In the genomic region with DNA sequence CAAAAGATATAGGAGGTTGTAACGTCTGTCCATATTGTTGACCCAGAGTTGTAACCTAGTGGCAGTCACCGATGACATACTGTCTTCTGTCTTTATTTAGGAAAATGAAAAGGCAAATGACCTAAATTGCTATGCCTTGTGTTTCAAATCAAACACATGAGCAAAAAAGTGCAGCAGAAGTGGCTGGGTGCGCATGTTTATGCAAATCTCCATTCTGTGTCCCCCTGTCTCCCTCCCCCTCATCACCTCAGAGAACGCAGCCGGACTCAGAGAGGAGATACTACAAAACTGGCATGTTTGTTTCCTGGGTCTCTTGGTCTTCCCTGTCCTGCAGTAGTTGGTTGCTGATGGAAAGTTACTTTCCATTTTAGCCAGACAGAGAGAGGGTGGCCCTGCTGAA, we compare ENCODE assay signal across 25 mouse cellular contexts. TPM values are rescaled to one million over a fixed set of nuclear protein-coding genes. Genes with fewer than 3 reads are reported as not detected.
A peak's percentile ranks its signal among the peaks of the same experiment; 100 is the strongest.
DNase-seq lines count a peak whose midpoint lies in the region; ATAC-seq and TF ChIP-seq lines count a peak whose summit lies in the region.
"Had no signal": no experiment of that assay in that cellular context is flagged by ENCODE, and none has a peak within 500 bp of the region (broad histone marks: within the 10 kb centered on the region; RNA-seq: fewer than 3 reads in every experiment).

No protein-coding gene starts in this region.

- ATAC-seq in liver, embryonic 13.5 days (ENCODE audit: low read depth): no peak
- ATAC-seq in liver, embryonic 12.5 days: no peak
- ATAC-seq in stomach, postnatal 0 days (ENCODE audit: low FRiP score, low TSS enrichment): 0 out of 2 replicates have a peak, but pooled peaks have one; percentile 8
- ATAC-seq: activated CD4-positive, CD25-positive, alpha-beta regulatory T cell, adult 4 months; forebrain, embryonic 14.5 days; forebrain, postnatal 0 days; hindbrain, embryonic 16.5 days had no signal

- no peak for TF ChIP-seq POLR2A in bone marrow macrophage, adult 2 months (IDR thresholded peaks at IDR 0.05; ENCODE audit: borderline replicate concordance, low read depth, low read length)

- peaks cover 49% of the 10 kb centered on the region for H3K4me1 ChIP-seq in liver, embryonic 13.5 days (replicated peaks)
- H3K4me1 ChIP-seq in liver, embryonic 12.5 days: peaks cover 56% of the 10 kb centered on the region
- peaks cover 45% of the 10 kb centered on the region for H3K4me1 ChIP-seq in bone marrow macrophage, adult 2 months (ENCODE audit: control insufficient read depth, insufficient read depth, low read length)
- H3K4me1 ChIP-seq in stomach, postnatal 0 days (replicated peaks; ENCODE audit: control insufficient read depth, insufficient read depth): no peaks in the 10 kb centered on the region
- H3K4me1 ChIP-seq: hindbrain, embryonic 13.5 days had no signal

- no peak for DNase-seq in liver, embryonic 13.5 days
- DNase-seq in B cell, adult 2 months: peak; percentile 31 to 35
- no peak for DNase-seq in stomach, postnatal 0 days (ENCODE audit: low spot score)
- DNase-seq in urinary bladder, postnatal 4 days (ENCODE audit: low spot score in 2 of 2): no peak
- no peak for DNase-seq in ovary, postnatal 14 days (ENCODE audit: low spot score)
- DNase-seq: adrenal gland, adult 8-10 months; adrenal gland, postnatal 25 days; cerebellum, adult 18-20 months; cerebellum, adult 9-10 months; cerebellum, postnatal 14 days; forebrain, postnatal 0 days; gastrocnemius, postnatal 25 days; heart, adult 18-20 months; heart, postnatal 10 days; heart, postnatal 36 days had no signal

- no peak for TF ChIP-seq EP300 in stomach, postnatal 0 days (optimal IDR thresholded peaks at IDR 0.05)

- no peak for TF ChIP-seq CTCF in bone marrow macrophage, adult 2 months (IDR thresholded peaks at IDR 0.05; ENCODE audit: low read depth, low read length)
- no peak for TF ChIP-seq CTCF in stomach, postnatal 0 days (IDR thresholded peaks at IDR 0.05; ENCODE audit: low read depth)

- H3K4me3 ChIP-seq in liver, embryonic 13.5 days (replicated peaks): no peak overlapping the region
- H3K4me3 ChIP-seq in liver, embryonic 12.5 days: no peak overlapping the region
- no peak overlapping the region for H3K4me3 ChIP-seq in bone marrow macrophage, adult 2 months (ENCODE audit: insufficient read depth, low read length)
- H3K4me3 ChIP-seq in stomach, postnatal 0 days (ENCODE audit: low read depth, low read length): no peak overlapping the region
- H3K4me3 ChIP-seq: forebrain, embryonic 10.5 days; heart, embryonic 12.5 days; heart, embryonic 15.5 days; hindbrain, embryonic 10.5 days; hindbrain, embryonic 13.5 days had no signal

- H3K27ac ChIP-seq in liver, embryonic 13.5 days: peak overlapping the region; percentile 59
- no peak overlapping the region; the same call in 1 of the 2 replicates for H3K27ac ChIP-seq in liver, embryonic 12.5 days
- H3K27ac ChIP-seq in bone marrow macrophage, adult 2 months (ENCODE audit: insufficient read depth, low read depth, low read length): peak overlapping the region; percentile 68; the same call in 1 of the 2 replicates
- 0 out of 2 replicates have a peak overlapping the region, but pooled peaks have one; percentile 45 for H3K27ac ChIP-seq in stomach, postnatal 0 days (replicated peaks)
- H3K27ac ChIP-seq: forebrain, embryonic 10.5 days; heart, embryonic 15.5 days; hindbrain, embryonic 10.5 days; hindbrain, embryonic 13.5 days had no signal

- H3K9ac ChIP-seq in liver, embryonic 13.5 days: no peak overlapping the region
- no peak overlapping the region for H3K9ac ChIP-seq in liver, embryonic 12.5 days
- no peak overlapping the region for H3K9ac ChIP-seq in stomach, postnatal 0 days (ENCODE audit: low read length)
- H3K9ac ChIP-seq: forebrain, postnatal 0 days; heart, embryonic 12.5 days; heart, embryonic 15.5 days; hindbrain, embryonic 13.5 days had no signal

- H3K27me3 ChIP-seq in liver, embryonic 13.5 days: no peaks in the 10 kb centered on the region
- H3K27me3 ChIP-seq in liver, embryonic 12.5 days (replicated peaks): no peaks in the 10 kb centered on the region
- no peaks in the 10 kb centered on the region for H3K27me3 ChIP-seq in stomach, postnatal 0 days (ENCODE audit: control insufficient read depth, insufficient read depth, low read length)
- H3K27me3 ChIP-seq: heart, embryonic 12.5 days; heart, embryonic 15.5 days; hindbrain, embryonic 13.5 days had no signal

- no peak overlapping the region for H3K4me2 ChIP-seq in liver, embryonic 13.5 days
- no peak overlapping the region for H3K4me2 ChIP-seq in liver, embryonic 12.5 days
- H3K4me2 ChIP-seq in stomach, postnatal 0 days (replicated peaks; ENCODE audit: low read depth): no peak overlapping the region
- H3K4me2 ChIP-seq: heart, embryonic 12.5 days; heart, embryonic 15.5 days; hindbrain, embryonic 13.5 days had no signal

- peaks cover 10% of the 10 kb centered on the region for H3K9me3 ChIP-seq in liver, embryonic 13.5 days (replicated peaks)
- peaks cover 11% of the 10 kb centered on the region for H3K9me3 ChIP-seq in liver, embryonic 12.5 days (replicated peaks)
- no peaks in the 10 kb centered on the region for H3K9me3 ChIP-seq in stomach, postnatal 0 days (ENCODE audit: control insufficient read depth, low read length)
- H3K9me3 ChIP-seq: heart, embryonic 15.5 days; hindbrain, embryonic 13.5 days had no signal

- H3K36me3 ChIP-seq in liver, embryonic 13.5 days: peaks cover 63% of the 10 kb centered on the region
- H3K36me3 ChIP-seq in liver, embryonic 12.5 days: peaks cover 83% of the 10 kb centered on the region
- no peaks in the 10 kb centered on the region for H3K36me3 ChIP-seq in stomach, postnatal 0 days (ENCODE audit: control insufficient read depth, insufficient read depth, low read length)
- H3K36me3 ChIP-seq: forebrain, embryonic 10.5 days; heart, embryonic 12.5 days; heart, embryonic 15.5 days; hindbrain, embryonic 13.5 days had no signal

- WGBS in liver, embryonic 13.5 days (ENCODE audit: insufficient replicate concordance): 53% methylated on average over 5 of the region's 5 CpGs
- WGBS in liver, embryonic 12.5 days (ENCODE audit: insufficient replicate concordance): 59% methylated on average over 5 of the region's 5 CpGs
- 75% methylated on average over 5 of the region's 5 CpGs for WGBS in stomach, postnatal 0 days

RNA-seq across cellular contexts. Expression of gene Taok3, which starts 30.1 kb away (rescaled TPM):
- polyA plus RNA-seq in liver, embryonic 13.5 days (2015; fragmentation: Nextera tagmentation; extraction: Ambion mirVana): 49.3 and 56.2 TPM in 2 replicates
- 67.9 and 68.6 TPM in 2 replicates for polyA plus RNA-seq in liver, embryonic 12.5 days (2016; fragmentation: Nextera tagmentation; extraction: Ambion mirVana)
- 110 and 112 TPM in 2 replicates for polyA plus RNA-seq in bone marrow macrophage, adult 2 months (2012; ENCODE audit: insufficient read depth, insufficient read length, missing spikeins)
- polyA plus RNA-seq in stomach, postnatal 0 days (2015; fragmentation: Nextera tagmentation; extraction: Ambion mirVana): 23.1 and 24.2 TPM in 2 replicates

RNA-seq across cellular contexts. Expression of gene Suds3, which starts 34.2 kb away (rescaled TPM):
- polyA plus RNA-seq in liver, embryonic 13.5 days (2015; fragmentation: Nextera tagmentation; extraction: Ambion mirVana): 38.1 and 43.2 TPM in 2 replicates
- polyA plus RNA-seq in liver, embryonic 12.5 days (2016; fragmentation: Nextera tagmentation; extraction: Ambion mirVana): 61.2 and 66.4 TPM in 2 replicates
- polyA plus RNA-seq in bone marrow macrophage, adult 2 months (2012; ENCODE audit: insufficient read depth, insufficient read length, missing spikeins): 50.7 and 51.4 TPM in 2 replicates
- polyA plus RNA-seq in stomach, postnatal 0 days (2015; fragmentation: Nextera tagmentation; extraction: Ambion mirVana): 42.2 and 46.9 TPM in 2 replicates

Comparison
In these comparisons a context has a peak if more than half of its experiments do, and no peak if none do; other contexts are left out.
1. DNase-seq: peak in B cell, adult 2 months (2 of 2); none in liver, embryonic 13.5 days (single experiment), stomach, postnatal 0 days (single experiment), urinary bladder, postnatal 4 days (0 of 2) and ovary, postnatal 14 days (single experiment).